Mouse (Mus musculus) gastrocnemius, adult 18-20 months (tissue): ENCODE measurements around the gene Rab38. TPM values are rescaled to one million over a fixed set of nuclear protein-coding genes. Genes with fewer than 3 reads are reported as not detected.

Experiments
- DNase-seq: peaks from one replicate; pipeline ENCODE4 v3.0.0; 2021; ENCODE audit warnings: low spot score
- long read RNA-seq, 2 experiments: library from polyadenylated mRNA; stranded (forward); transcript quantifications; one replicate each; pipeline ENCODE4 v2.0.0; 2021
- total RNA-seq, 2 experiments: library from RNA; stranded (reverse); gene quantifications; 2 replicates each; pipeline ENCODE4 v1.2.3; 2021

Rab38 gene
- not detected for total RNA-seq
- long read RNA-seq, experiment 1, result 0 reads
- long read RNA-seq, experiment 2, result 0 reads

DNA sequence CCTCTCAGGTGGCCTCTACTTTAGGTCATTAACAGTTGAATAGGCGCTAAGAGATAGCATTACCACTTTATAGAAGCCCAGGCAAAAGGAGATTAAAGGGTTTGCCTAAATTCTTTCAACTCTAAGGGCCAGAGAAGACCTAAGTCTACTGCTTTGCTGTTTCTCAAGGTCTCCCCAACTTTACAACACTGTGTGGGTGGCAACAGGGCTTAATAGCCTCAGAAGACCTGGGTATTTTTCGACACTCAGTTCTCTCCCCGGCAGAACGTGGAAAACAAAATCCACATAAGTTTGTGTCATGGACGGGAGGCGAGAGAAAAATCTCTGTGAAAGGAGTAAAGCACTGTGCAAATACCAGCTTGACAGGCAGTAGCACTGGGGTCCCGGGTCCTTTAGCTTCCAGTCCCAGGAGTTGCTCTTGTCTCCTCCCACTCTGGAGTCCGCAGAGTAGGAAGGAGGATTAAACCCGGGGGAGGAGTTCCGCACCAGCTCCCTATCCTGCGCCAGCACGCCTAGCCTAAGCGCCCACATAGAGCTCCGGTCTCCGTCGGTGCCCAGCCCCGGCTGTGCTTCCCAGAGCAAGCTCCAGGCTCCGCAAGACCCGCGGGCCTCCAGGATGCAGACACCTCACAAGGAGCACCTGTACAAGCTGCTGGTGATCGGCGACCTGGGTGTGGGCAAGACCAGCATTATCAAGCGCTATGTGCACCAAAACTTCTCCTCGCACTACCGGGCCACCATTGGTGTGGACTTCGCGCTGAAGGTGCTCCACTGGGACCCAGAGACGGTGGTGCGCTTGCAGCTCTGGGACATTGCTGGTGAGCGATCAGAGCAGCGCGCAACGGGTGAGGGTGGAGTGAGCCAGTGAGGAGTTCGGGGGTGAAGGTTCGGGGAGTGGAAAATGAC is at the start of gene Rab38:
Gene Rab38, plus strand, starts transcription at position 488 of the 906 bp plus-strand sequence.
- DNase-seq, result peak; percentile 2

DNA sequence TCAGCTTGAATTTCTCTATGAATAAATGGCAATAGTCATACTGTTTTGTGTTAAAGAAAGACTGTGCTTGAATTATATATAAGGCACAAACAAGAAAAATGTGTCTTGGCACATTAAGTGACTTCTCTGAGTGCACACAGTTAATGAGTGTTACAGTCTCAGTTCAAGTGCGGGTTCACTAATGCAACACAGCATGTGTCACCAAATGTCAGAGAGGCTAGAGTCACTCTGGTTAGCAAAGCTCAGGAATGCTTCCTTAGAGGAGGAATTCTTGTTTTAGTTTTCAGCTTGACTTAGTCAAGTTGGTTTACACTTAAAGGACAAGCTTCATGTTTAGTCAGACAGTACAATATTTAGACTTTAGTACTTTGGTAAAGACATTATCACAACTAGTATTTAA is 35.5 kb upstream of the Rab38 start:
- no peak for DNase-seq

DNA sequence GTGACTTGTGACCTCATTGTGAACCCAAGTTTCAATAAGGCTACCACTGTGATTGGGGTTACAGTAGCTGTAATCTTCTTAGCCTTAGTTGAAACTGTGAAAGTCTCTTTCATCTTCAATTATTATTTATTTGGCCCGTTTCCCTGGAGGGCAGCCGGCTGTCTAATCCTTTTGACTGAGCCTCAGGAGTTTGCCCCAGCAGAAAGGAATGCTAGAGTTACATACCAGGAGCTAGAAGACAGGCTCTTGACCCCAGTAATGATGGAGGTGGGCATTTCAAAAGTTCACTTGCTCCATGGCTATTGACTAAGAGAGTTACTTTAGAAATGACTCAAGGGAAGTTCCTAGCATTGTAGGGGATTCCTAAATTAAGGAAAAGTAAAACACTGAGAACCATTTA is 34.3 kb upstream of the Rab38 start:
- no peak for DNase-seq

DNA sequence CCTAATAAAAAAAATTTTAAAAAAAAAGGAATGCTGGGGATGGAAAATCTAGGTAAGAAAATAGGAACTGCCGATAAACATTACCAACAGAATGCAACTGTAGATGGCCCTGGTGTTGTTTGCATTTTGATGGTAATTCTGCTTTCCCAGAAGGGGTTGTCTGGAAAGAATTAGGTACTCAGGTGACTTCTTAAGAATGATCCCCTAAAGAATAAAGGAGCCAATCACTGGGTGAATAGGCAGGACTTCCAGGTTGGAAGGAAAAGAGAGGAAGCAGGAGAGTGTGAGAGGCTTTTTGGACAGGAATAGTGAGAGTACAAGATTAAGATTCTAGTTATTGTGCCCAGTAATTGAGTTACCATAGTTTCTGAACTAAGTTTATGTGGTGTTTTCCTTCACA is 24.8 kb upstream of the Rab38 start:
- no peak for DNase-seq

DNA sequence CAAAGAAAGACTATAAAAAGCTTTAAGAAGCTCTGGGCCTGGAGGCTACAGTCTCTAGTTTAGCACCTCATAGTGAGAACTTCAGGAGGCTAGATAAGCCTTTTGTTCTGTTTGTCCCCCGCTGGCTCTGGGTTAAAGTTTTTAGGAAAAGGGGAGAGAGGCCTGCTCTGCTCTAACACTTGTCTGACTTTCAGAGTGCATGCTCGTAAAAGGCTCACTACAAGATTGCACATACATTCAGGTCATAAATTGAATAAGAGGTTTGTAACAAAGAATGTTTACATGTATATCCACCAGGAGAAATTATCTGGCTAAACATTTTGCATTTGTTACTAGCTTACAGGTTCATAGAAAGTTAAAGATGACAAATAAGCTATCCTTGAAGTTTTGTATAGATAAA is 23.6 kb upstream of the Rab38 start:
- DNase-seq, result no peak

GRCm38 (mm10) chr7:88421821-88422220 is 8.3 kb upstream of the Rab38 start:
- no peak for DNase-seq

DNA sequence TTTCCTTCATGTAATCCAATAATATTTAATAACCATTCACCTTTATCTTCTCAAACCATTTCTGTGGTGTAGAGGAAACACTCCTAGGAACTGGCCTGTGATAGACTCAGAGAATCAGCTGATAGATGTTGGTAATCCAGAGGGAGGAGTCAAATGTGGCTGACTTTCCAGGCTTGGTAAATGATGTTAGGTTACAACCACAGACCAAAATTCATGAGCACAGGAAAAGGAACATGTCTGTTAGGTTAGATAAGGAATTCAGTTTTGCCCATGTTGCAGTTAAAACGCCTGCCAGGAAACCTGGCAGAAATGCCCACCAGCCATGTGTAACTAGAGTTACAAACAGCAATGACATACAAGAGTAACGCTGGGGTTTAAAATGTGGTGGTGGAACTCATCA is 6.2 kb upstream of the Rab38 start:
- DNase-seq, result no peak

DNA sequence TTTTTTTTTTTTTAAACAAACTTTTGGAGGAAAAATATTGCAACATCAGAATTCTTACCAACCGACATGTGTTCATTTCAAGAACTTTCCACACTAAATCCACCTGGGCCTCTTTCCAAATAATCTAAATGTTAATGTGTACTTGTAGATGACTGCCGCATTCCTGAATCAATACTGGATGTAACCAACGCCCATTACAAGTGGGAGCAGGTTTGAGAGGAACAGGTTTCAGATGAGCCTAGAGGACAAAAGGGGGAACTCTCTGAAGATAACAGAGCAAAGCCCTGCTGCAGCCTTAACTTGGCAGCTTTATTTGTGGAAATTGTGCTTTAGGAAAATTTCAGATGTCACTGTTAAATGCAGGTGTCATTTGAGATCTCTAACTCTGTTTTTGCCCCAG is 4.3 kb upstream of the Rab38 start:
- no peak for DNase-seq

DNA sequence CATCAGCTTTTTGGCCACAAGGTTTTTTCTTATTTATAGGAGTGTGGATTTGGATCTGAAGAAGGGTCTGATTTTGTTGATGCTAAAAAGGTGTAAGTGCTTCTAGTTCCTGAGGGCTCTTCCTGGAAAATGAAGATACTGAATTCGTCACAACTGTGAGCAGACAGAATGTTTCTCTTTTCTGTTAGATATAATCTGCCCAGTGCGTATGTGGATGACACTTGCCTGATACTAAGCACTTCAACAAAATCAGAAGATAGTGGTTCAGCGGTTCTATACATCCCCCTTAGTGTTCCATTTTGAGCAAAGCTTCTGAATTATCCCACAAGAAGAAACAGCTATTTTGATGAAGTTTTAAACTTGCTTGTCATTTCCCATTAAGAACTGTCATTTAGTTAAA is 2.6 kb upstream of the Rab38 start:
- DNase-seq, result no peak

DNA sequence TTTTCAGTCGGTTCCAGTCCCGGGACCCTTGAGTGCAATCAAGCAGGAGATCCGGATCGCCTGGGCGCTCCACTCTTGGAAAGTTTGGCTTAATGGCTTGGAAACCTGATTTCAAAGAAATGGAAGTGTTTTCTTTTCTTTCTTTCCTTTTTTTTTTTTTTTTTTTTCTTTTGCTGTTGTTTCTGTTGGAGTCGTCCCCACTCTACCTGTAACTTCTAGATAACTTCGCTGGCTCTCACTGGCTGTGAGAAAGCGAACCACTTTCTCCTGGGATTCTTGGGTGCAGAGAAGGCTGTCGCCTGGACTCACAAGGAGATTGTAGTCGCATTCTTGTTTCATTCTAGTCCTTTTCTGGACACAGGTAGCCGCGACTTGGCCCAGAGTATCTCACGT is 615 bp downstream of the Rab38 start:
- DNase-seq, result no peak

- no peak for DNase-seq
Measured at GRCm38 (mm10) chr7:88440301-88440700, 10.2 kb downstream of the Rab38 start.

- DNase-seq, result no peak
Measured at GRCm38 (mm10) chr7:88442649-88443048, 12.6 kb downstream of the Rab38 start.

GRCm38 (mm10) chr7:88443435-88443834 is 13.4 kb downstream of the Rab38 start:
- DNase-seq, result no peak

- DNase-seq, result no peak
Measured at GRCm38 (mm10) chr7:88445320-88445903, 15.3 kb downstream of the Rab38 start.

DNA sequence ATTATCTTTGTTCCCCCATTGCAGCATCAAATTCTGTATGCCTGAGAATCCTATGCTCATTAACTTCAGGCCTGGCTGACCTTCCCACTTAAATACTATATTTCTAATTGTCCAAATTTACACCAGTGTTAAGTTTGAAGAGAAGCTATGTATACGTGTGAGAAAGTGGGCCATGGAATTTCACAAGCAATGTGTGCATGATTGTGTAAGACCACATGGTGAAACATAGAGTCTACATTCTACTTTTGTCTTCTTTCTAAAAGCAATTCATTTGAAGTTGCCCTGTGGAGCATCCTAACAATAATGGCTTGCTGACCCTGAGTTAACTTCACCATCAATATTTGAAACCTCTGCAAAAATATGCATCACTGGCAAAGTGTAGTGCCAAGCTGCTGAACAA is 23.2 kb downstream of the Rab38 start:
- no peak for DNase-seq

DNA sequence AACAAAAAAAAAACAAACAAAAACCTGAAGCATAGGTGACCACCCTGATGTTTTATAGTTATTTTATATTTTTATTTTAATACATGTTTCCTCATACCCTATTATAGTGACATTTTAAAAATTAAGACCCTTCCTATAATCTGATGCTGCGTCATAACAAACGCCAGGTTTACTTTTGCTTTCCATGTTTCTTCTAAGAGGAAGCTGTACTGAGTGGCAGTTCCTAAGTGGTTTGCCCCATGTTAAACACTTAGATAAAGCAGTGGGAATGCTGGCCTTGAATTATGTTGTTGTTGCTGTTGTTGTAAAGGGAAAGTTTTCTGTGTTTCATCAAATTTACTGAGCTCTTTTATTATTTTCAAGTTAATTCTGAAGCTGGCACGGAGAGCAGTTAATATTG is 27.8 kb downstream of the Rab38 start:
- DNase-seq, result no peak

- no peak for DNase-seq
Measured at GRCm38 (mm10) chr7:88467754-88468153, 37.7 kb downstream of the Rab38 start.

- DNase-seq, result no peak
Measured at GRCm38 (mm10) chr7:88482110-88482619, 52.1 kb downstream of the Rab38 start.

GRCm38 (mm10) chr7:88482628-88483027 is 52.6 kb downstream of the Rab38 start:
- DNase-seq, result no peak

DNA sequence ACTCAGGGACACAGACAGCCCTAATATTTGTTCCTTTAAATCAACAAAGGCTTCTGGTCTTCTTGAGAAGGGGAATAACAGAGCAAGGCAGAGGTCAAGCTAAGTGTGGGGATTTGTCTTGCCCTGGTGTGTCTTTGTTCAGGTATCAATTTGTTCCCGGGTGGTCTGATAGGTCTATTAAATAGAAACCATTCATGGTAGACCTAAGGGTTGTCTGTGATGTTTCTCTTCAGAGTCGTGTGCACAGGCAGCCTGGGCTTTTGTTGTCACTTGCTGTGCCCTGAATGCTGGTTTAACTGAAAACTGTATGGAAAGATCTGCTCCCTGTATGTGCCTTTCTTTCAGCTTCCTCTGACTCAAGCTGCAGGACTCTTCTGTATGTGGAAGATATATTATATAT is 60.9 kb downstream of the Rab38 start:
- DNase-seq, result no peak

DNA sequence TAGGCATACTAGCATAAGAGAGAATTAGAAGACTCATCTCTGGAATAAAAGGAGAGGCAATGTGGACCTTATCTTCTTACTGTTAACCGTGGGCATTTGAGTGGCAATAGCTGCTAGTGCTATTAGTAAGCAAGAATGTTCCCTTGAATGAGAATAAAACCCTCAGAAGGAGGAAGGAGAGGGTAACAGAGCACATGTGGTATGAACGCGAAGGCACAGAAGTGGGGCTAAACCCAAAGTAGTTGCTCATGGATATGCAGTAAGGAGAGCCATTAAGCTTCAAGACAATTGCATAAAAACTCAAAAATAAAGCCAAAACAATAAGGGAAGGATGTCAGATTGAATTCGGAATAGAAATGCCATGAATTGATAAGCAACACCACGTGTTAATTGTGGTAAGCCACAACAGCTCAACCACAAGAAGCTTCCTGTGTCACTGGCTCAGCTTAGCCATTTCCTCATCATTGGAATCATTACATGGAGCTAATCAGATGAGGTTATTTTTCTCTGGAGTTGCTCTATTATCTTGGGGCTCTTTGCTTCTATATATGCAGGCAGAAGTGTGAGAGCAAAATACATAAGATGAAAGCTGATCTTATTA is 72.2 kb downstream of the Rab38 start:
- no peak for DNase-seq

DNA sequence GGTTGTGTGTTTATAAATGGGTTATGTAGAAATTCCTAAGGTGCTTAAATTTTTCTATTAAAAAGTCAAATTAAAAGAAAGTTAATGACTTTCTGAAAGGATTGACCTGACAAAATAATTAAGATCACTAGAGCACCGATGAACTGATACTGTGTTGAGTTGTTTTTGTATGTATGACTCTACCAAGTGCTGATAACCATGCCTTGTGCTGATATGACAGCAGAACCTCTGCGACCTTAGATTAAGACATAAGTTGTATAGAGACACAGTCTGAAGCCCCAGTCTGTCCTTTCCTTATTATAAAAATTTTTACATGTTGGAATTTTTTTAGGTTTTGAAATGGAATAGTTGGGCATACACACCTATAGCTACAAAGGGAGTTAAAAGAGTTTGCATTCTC is 79.7 kb downstream of the Rab38 start:
- DNase-seq, result no peak
